Mouse (Mus musculus): ENCODE results near the gene Gm884. TPM values are rescaled to one million over a fixed set of nuclear protein-coding genes. Genes with fewer than 3 reads are reported as not detected.
"Not testable (repeated sequence)": the region's sequence is repeated elsewhere in the genome, so short reads cannot be mapped to it uniquely, and the experiment has no call there.

Gm884 gene
- total RNA-seq, 2 experiments from 2014 or later = 0.02 to 0.04 TPM

GRCm38 (mm10) chr11:103639407-103639946, 18.5 kb upstream of the Gm884 start:
- intact Hi-C loops (cut with DNase I) = loop anchor here (5.0 kb wide), 1 partner anchor 118 kb away; no protein-coding TSS in a partner anchor
- peak in 1 of 2 experiments; percentile 55 for DNase-seq (ENCODE audit: extremely low spot score in 1 of 2, low spot score in 2 of 2)

- DNase-seq (ENCODE audit: extremely low spot score in 1 of 2, low spot score in 2 of 2) = no peak
- intact Hi-C loops (cut with DNase I) = loop anchor here (5.0 kb wide), 1 partner anchor 119 kb away; no protein-coding TSS in a partner anchor
Observed at GRCm38 (mm10) chr11:103638790-103639189, 17.9 kb upstream of the Gm884 start, which contains the start of gene Lyzl6. Lyzl6 (minus strand) TSS chr11:103638890.

- no peak for DNase-seq (ENCODE audit: extremely low spot score in 1 of 2, low spot score in 2 of 2)
- intact Hi-C loops (cut with DNase I) = loop anchor here (5.0 kb wide), 1 partner anchor 121 kb away; no protein-coding TSS in a partner anchor
Observed at GRCm38 (mm10) chr11:103636261-103636660, 15.3 kb upstream of the Gm884 start.

- intact Hi-C loops (cut with DNase I) = loop anchor here (5.0 kb wide), 1 partner anchor 122 kb away; no protein-coding TSS in a partner anchor
- DNase-seq (ENCODE audit: extremely low spot score in 1 of 2, low spot score in 2 of 2) = no peak
Observed at GRCm38 (mm10) chr11:103635481-103635880, 14.5 kb upstream of the Gm884 start.

- no peak for DNase-seq (ENCODE audit: extremely low spot score in 1 of 2, low spot score in 2 of 2)
- intact Hi-C loops (cut with DNase I) = loop anchor here (5.0 kb wide), 1 partner anchor 122 kb away; no protein-coding TSS in a partner anchor
Observed at GRCm38 (mm10) chr11:103634806-103635205, 13.9 kb upstream of the Gm884 start.

GRCm38 (mm10) chr11:103627453-103627852, 6.5 kb upstream of the Gm884 start:
- DNase-seq (ENCODE audit: extremely low spot score in 1 of 2, low spot score in 2 of 2) = no peak
- intact Hi-C loops (cut with DNase I) = no loop called here

- DNase-seq (ENCODE audit: extremely low spot score in 1 of 2, low spot score in 2 of 2) = no peak
- intact Hi-C loops (cut with DNase I) = no loop called here
Observed at GRCm38 (mm10) chr11:103610772-103611171, 10.2 kb downstream of the Gm884 start.

GRCm38 (mm10) chr11:103606611-103607010, 14.3 kb downstream of the Gm884 start:
- intact Hi-C loops (cut with DNase I) = no loop called here
- DNase-seq (ENCODE audit: extremely low spot score in 1 of 2, low spot score in 2 of 2) = no peak

GRCm38 (mm10) chr11:103578339-103578738, 42.6 kb downstream of the Gm884 start:
- intact Hi-C loops (cut with DNase I) = no loop called here
- DNase-seq (ENCODE audit: extremely low spot score in 1 of 2, low spot score in 2 of 2) = peak in 1 of 2 experiments; percentile 24

GRCm38 (mm10) chr11:103556021-103556420, 64.9 kb downstream of the Gm884 start:
- intact Hi-C loops (cut with DNase I) = loop anchor here (5.0 kb wide), 2 partner anchors 134 to 224 kb away; no protein-coding TSS in a partner anchor
- peak in 1 of 2 experiments; percentile 2 for DNase-seq (ENCODE audit: extremely low spot score in 1 of 2, low spot score in 2 of 2)

GRCm38 (mm10) chr11:103534973-103535372, 86.0 kb downstream of the Gm884 start:
- DNase-seq (ENCODE audit: extremely low spot score in 1 of 2, low spot score in 2 of 2); intact Hi-C loops (cut with DNase I): not testable (repeated sequence)

GRCm38 (mm10) chr11:103512111-103512510, 108.8 kb downstream of the Gm884 start:
- intact Hi-C loops (cut with DNase I) = no loop called here

GRCm38 (mm10) chr11:103504497-103504896, 116.4 kb downstream of the Gm884 start, which contains the start of gene Lrrc37a:
Lrrc37a (minus strand) TSS chr11:103504597.
- intact Hi-C loops (cut with DNase I) = no loop called here
- no peak for DNase-seq (ENCODE audit: extremely low spot score in 1 of 2, low spot score in 2 of 2)

More at GRCm38 (mm10) chr11:103512111-103512510, 108.8 kb downstream of the Gm884 start:
- no peak for DNase-seq (ENCODE audit: extremely low spot score in 1 of 2, low spot score in 2 of 2)

Other genes with a start within 250 kb of the Gm884 start
- 10 to 100 TPM; 13.4 to 13.6 TPM for gene Plekhm1, start 208.5 kb downstream of the Gm884 start, total RNA-seq (2021)
- not detected for gene Lrrc37a, start 116.5 kb downstream of the Gm884 start, total RNA-seq (2021)
- not detected for gene Lyzl6, start 17.8 kb upstream of the Gm884 start, total RNA-seq (2021)
- gene Rprml, start 28.4 kb upstream of the Gm884 start, total RNA-seq (2021) = 100 to 1,000 TPM; 111 to 117 TPM
- 10 to 100 TPM; 71.8 to 76.4 TPM for gene Gosr2, start 76.8 kb upstream of the Gm884 start, total RNA-seq (2021)
- under 1 TPM in 1 of 2 experiments, not detected in 1; 0.08 TPM for gene Wnt9b, start 128.7 kb upstream of the Gm884 start, total RNA-seq (2021)
- under 1 TPM; 0.69 to 0.99 TPM for gene Wnt3, start 153.0 kb upstream of the Gm884 start, total RNA-seq (2021)